7 mouse cellular contexts compared by ENCODE assay signal in the genomic region with DNA sequence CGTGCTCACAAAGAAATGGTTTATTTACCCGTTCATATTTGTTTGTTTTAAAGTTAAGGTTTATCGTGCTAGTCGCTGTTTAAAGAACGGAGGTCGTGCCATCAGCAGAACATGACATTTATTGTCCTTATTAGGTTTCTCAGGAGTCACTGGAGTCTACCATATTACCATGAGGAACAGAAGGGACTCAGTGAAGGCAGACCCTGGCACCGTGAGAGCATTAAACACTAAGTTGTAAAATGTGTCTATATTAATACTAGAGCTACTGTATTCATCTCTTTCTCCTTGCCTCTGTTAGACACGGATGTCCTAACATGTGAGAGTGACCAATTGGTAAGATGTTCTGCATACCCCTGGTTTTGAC. TPM values are rescaled to one million over a fixed set of nuclear protein-coding genes. Genes with fewer than 3 reads are reported as not detected.
DNase-seq lines count a peak whose midpoint lies in the region; ATAC-seq and TF ChIP-seq lines count a peak whose summit lies in the region.

No protein-coding gene starts in this region.

- no peaks in the 10 kb centered on the region for H3K9me3 ChIP-seq in embryonic facial prominence, embryonic 13.5 days
- no peaks in the 10 kb centered on the region for H3K9me3 ChIP-seq in hindbrain, embryonic 13.5 days

- H3K27me3 ChIP-seq in liver, adult 2 months (ENCODE audit: control insufficient read depth, insufficient read depth, low read length), result no peaks in the 10 kb centered on the region
- no peaks in the 10 kb centered on the region for H3K27me3 ChIP-seq in embryonic facial prominence, embryonic 13.5 days
- no peaks in the 10 kb centered on the region for H3K27me3 ChIP-seq in hindbrain, embryonic 13.5 days

- peaks cover 24% of the 10 kb centered on the region for H3K36me3 ChIP-seq in liver, adult 2 months (ENCODE audit: control insufficient read depth, insufficient read depth, low read length)
- peaks cover 30% of the 10 kb centered on the region for H3K36me3 ChIP-seq in embryonic facial prominence, embryonic 13.5 days
- peaks cover 29% of the 10 kb centered on the region for H3K36me3 ChIP-seq in hindbrain, embryonic 13.5 days

- peak overlapping the region; percentile 85 for H3K4me2 ChIP-seq in embryonic facial prominence, embryonic 13.5 days
- peak overlapping the region; percentile 84 for H3K4me2 ChIP-seq in hindbrain, embryonic 13.5 days

- no peak for ATAC-seq in embryonic facial prominence, embryonic 13.5 days (ENCODE audit: insufficient number of reproducible peaks, insufficient read depth, low FRiP score, low TSS enrichment, low read depth)
- peak; percentile 55 for ATAC-seq in hindbrain, embryonic 13.5 days (ENCODE audit: low FRiP score)
- ATAC-seq in megakaryocyte, adult 5-6 weeks (ENCODE audit: poor library complexity, severe bottlenecking), result peak; percentile 26

- no peak for TF ChIP-seq CTCF in liver, adult 2 months (IDR thresholded peaks at IDR 0.05; ENCODE audit: low read depth, low read length)

- no peak for DNase-seq in liver, adult 2 months (ENCODE audit: extremely low read depth, low read depth, low spot score)
- DNase-seq in liver, result no peak
- DNase-seq in adrenal gland, adult 18-20 months (ENCODE audit: low spot score in 2 of 2), result no peak
- no peak for DNase-seq in c-Kit-positive CD71-positive TER-119-positive erythroid progenitor cells, embryonic 14.5 days (ENCODE audit: low spot score)

- H3K4me1 ChIP-seq in liver, adult 2 months (ENCODE audit: control insufficient read depth, insufficient read depth, low read length), result no peaks in the 10 kb centered on the region
- H3K4me1 ChIP-seq in embryonic facial prominence, embryonic 13.5 days, result peaks cover 9% of the 10 kb centered on the region
- peaks cover 10% of the 10 kb centered on the region for H3K4me1 ChIP-seq in hindbrain, embryonic 13.5 days (replicated peaks)

- no peak for TF ChIP-seq POLR2A in liver, adult 2 months (IDR thresholded peaks at IDR 0.05; ENCODE audit: extremely low read depth, insufficient read depth, low read length)

- peaks cover 4% of the 10 kb centered on the region; the same call in 1 of the 2 replicates for H3K79me2 ChIP-seq in liver, adult 2 months (ENCODE audit: control insufficient read depth, insufficient read depth, low read length)

- WGBS in liver, adult 2 months, result 12% methylated on average over 8 of the region's 8 CpGs
- 13% methylated on average over 8 of the region's 8 CpGs for WGBS in embryonic facial prominence, embryonic 13.5 days
- WGBS in hindbrain, embryonic 13.5 days, result 15% methylated on average over 8 of the region's 8 CpGs

- H3K27ac ChIP-seq in liver, adult 2 months (replicated peaks; ENCODE audit: insufficient read depth, low read depth, low read length), result no peak overlapping the region
- peak overlapping the region; percentile 74; the same call in 1 of the 2 replicates for H3K27ac ChIP-seq in embryonic facial prominence, embryonic 13.5 days
- peak overlapping the region; percentile 81 for H3K27ac ChIP-seq in hindbrain, embryonic 13.5 days

- H3K4me3 ChIP-seq in liver, adult 2 months (ENCODE audit: insufficient read depth, low read depth, low read length), result peak overlapping the region; percentile 95
- peak overlapping the region; percentile 97 for H3K4me3 ChIP-seq in embryonic facial prominence, embryonic 13.5 days
- H3K4me3 ChIP-seq in hindbrain, embryonic 13.5 days, result peak overlapping the region; percentile 96

- no peak overlapping the region for H3K9ac ChIP-seq in liver, adult 2 months (ENCODE audit: low read depth, low read length)
- H3K9ac ChIP-seq in embryonic facial prominence, embryonic 13.5 days, result peak overlapping the region; percentile 93
- H3K9ac ChIP-seq in hindbrain, embryonic 13.5 days, result peak overlapping the region; percentile 90

RNA-seq across cellular contexts. Expression of gene Thumpd1, which starts 0.3 kb away (rescaled TPM):
- 11.8 and 13.6 TPM in 2 replicates for total RNA-seq in liver, adult 2 months (2014; rRNA removed)
- 6.0 and 7.2 TPM in 2 replicates for polyA plus RNA-seq in liver, adult 2 months (2012; rRNA removed)
- polyA plus RNA-seq in embryonic facial prominence, embryonic 13.5 days (2015; fragmentation: Nextera tagmentation; extraction: Ambion mirVana), result 78.2 and 83.5 TPM in 2 replicates
- polyA plus RNA-seq in hindbrain, embryonic 13.5 days (2015; fragmentation: Nextera tagmentation; extraction: Ambion mirVana), result 76.6 and 79.4 TPM in 2 replicates
- total RNA-seq in megakaryocyte, adult 5-6 weeks (2015), result 12.7 and 15.1 TPM in 2 replicates
- 36.2 and 38.1 TPM in 2 replicates for total RNA-seq in megakaryocyte, adult 5-6 weeks (2017)
- total RNA-seq in adrenal gland, adult 18-20 months (2021), result 10 to 100 TPM; 30.2 to 30.4 TPM

RNA-seq across cellular contexts. Expression of gene Acsm4, which starts 31.1 kb away (rescaled TPM):
- not detected in 2 replicates for total RNA-seq in liver, adult 2 months (2014; rRNA removed)
- polyA plus RNA-seq in liver, adult 2 months (2012; rRNA removed), result not detected in 2 replicates
- polyA plus RNA-seq in embryonic facial prominence, embryonic 13.5 days (2015; fragmentation: Nextera tagmentation; extraction: Ambion mirVana), result 3.1 and 10.5 TPM in 2 replicates
- polyA plus RNA-seq in hindbrain, embryonic 13.5 days (2015; fragmentation: Nextera tagmentation; extraction: Ambion mirVana), result not detected in 2 replicates
- not detected in 2 replicates for total RNA-seq in megakaryocyte, adult 5-6 weeks (2015)
- not detected in 2 replicates for total RNA-seq in megakaryocyte, adult 5-6 weeks (2017)
- total RNA-seq in adrenal gland, adult 18-20 months (2021), result not detected

RNA-seq across cellular contexts. Expression of gene Acsm3, which starts 39.8 kb away (rescaled TPM):
- total RNA-seq in liver, adult 2 months (2014; rRNA removed), result 212 and 304 TPM in 2 replicates
- 49.8 and 66.9 TPM in 2 replicates for polyA plus RNA-seq in liver, adult 2 months (2012; rRNA removed)
- polyA plus RNA-seq in embryonic facial prominence, embryonic 13.5 days (2015; fragmentation: Nextera tagmentation; extraction: Ambion mirVana), result 0.18 and 0.32 TPM in 2 replicates
- 0.21 TPM in 1 of 2 replicates, not detected in the other for polyA plus RNA-seq in hindbrain, embryonic 13.5 days (2015; fragmentation: Nextera tagmentation; extraction: Ambion mirVana)
- total RNA-seq in megakaryocyte, adult 5-6 weeks (2015), result not detected in 2 replicates
- 0.20 TPM in 1 of 2 replicates, not detected in the other for total RNA-seq in megakaryocyte, adult 5-6 weeks (2017)
- total RNA-seq in adrenal gland, adult 18-20 months (2021), result 10 to 100 TPM; 41.2 to 49.2 TPM

Comparison
In these comparisons a context has a peak if more than half of its experiments do, and no peak if none do; other contexts are left out.
1. RNA of gene Acsm3, which starts 39.8 kb away (total RNA-seq): 212 to 304 TPM in liver, adult 2 months and 41.2 to 49.2 TPM in adrenal gland, adult 18-20 months; 0.20 TPM in megakaryocyte, adult 5-6 weeks; every median in the first group is over 10 times any median in the second.
2. Peak in every context shown above with its lines, with median percentiles within 50 percentile points of each other: H3K4me3 ChIP-seq.